Mouse (Mus musculus): Measurements from ENCODE around the gene Mien1.

DNA sequence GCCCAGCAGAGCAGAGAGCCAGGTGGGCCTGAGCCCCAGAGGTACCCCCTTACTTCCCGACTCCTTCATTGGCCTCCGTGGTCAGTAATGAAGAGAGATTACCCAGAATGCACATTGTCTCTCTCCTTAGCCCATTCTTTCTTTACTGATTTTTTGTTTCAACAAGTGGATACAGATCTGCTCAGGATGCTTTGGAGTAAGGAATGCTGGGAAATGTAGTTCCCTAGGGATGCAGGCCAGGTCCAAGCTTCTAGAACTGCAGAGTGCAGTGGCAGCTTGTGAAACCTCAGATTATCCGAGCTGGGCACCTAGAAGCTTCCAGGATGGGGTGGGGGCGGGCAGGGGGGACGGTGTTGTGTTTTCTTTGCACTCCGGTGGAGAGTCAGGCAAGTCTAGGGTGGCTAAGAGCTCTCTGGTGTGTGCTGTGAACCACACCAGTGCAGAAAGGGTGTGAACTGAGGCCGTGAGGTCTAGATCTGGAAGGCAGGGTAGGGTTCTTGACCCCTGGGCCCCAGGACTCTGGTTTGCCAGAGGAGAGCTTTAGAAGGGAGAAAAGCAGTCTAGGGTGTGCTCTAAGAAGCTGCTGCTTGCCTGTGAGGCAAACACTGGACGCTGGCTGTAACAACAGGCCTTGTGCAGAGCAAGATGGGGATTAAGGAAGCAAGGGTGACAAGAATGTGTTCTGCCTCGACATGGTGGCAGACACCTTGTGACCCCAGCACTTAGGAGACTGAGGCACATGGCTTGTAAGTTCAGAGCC, 6.9 kb downstream of the Mien1 start:
- TF ChIP-seq POLR2A (IDR thresholded peaks at IDR 0.05; ENCODE audit: borderline replicate concordance, low read depth, low read length) (no peak), CTCF (IDR thresholded peaks at IDR 0.05; ENCODE audit: low read depth, low read length) (no peak)

Measured in bone marrow macrophage, adult 2 months (primary cell).